Mouse (Mus musculus) leukemia stem cell, adult 10-12 weeks (primary cell): ENCODE measurements around the gene Olfr1056. TPM values are rescaled to one million over a fixed set of nuclear protein-coding genes. Genes with fewer than 3 reads are reported as not detected.

Source experiments
- polyA plus RNA-seq: library from polyadenylated mRNA; stranded (reverse); fragments of >175 nt; gene quantifications from 2 replicates; pipeline ENCODE4 v1.2.3, GENCODE M21; 2012; ENCODE audit warnings: low replicate concordance

Olfr1056 gene
- polyA plus RNA-seq: not detected in 2 replicates

GRCm38 (mm10) chr2:86362369-86362768 is at the start of gene Olfr1056:
Gene Olfr1056 (minus strand): TSS chr2:86362469.

DNA sequence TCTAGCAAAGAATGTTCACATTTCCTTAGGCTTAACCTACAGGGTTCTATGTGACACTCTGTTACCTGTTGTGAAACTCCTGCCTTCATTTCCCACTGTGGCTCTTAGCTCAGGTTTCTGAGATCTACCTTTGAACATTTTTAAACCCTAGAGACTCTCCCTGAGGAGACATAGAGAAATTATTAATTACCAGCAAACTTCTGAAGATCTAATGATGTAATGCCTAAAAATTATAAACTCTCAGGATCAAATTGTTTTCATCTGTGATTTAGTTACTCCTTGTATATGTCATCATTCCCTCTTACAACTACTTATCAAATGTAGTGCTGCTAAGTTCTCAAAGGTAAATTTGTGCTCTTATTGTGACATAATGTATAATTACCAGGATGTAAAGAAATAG is 26.2 kb upstream of the Olfr1056 start, which contains the start of gene Olfr1058:
TSS of gene Olfr1058 (minus strand) at position 101 of the 400 bp plus-strand sequence.

DNA sequence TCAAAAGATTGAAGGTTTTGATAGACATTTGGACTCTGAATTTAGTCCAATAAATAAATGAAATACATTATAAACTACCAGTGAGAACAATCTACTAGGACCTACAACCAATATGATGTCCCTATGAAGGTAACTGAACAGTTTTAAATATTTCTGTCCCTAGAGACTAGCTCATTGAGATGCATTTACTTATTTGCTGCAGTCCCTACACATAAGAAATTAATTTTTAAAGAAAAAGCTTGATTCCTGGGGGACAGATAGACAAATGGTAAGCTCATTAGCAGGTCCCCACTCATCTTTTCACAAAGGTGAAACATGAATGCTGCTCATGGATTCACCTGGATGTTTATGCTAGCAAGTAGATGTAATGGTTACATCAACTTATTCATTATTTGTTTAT is 16.0 kb upstream of the Olfr1056 start, which contains the start of gene Olfr1057:
TSS of gene Olfr1057 (minus strand) at position 101 of the 400 bp plus-strand sequence.

GRCm38 (mm10) chr2:86350184-86350583 is 12.1 kb downstream of the Olfr1056 start, which contains the start of gene Olfr1055:
Gene Olfr1055 (minus strand): TSS chr2:86350284.

GRCm38 (mm10) chr2:86335333-86335732 is 26.9 kb downstream of the Olfr1056 start, which contains the start of gene Olfr1054:
Gene Olfr1054 (minus strand): TSS chr2:86335433.

GRCm38 (mm10) chr2:86315184-86315583 is 47.1 kb downstream of the Olfr1056 start, which contains the start of gene Olfr1053:
Gene Olfr1053 (minus strand): TSS chr2:86315284.

Other genes starting within 250 kb of the Olfr1056 start
- not detected in 2 replicates for gene Olfr1039, start 226.5 kb downstream of the Olfr1056 start, polyA plus RNA-seq
- gene Olfr1040, start 215.7 kb downstream of the Olfr1056 start, polyA plus RNA-seq: not detected in 2 replicates
- gene Olfr1042, start 200.6 kb downstream of the Olfr1056 start, polyA plus RNA-seq: not detected in 2 replicates
- 0.19 TPM in 1 of 2 replicates, not detected in the other for gene Olfr1043, start 194.9 kb downstream of the Olfr1056 start, polyA plus RNA-seq
- not detected in 2 replicates for gene Olfr1044, start 184.6 kb downstream of the Olfr1056 start, polyA plus RNA-seq
- gene Olfr52, start 176.8 kb downstream of the Olfr1056 start, polyA plus RNA-seq: not detected in 2 replicates
- gene Olfr1045, start 159.5 kb downstream of the Olfr1056 start, polyA plus RNA-seq: not detected in 2 replicates
- not detected in 2 replicates for gene Olfr1046, start 143.2 kb downstream of the Olfr1056 start, polyA plus RNA-seq
- gene Olfr1047, start 131.1 kb downstream of the Olfr1056 start, polyA plus RNA-seq: not detected in 2 replicates
- gene Olfr1048, start 122.2 kb downstream of the Olfr1056 start, polyA plus RNA-seq: not detected in 2 replicates
- not detected in 2 replicates for gene Olfr1049, start 104.1 kb downstream of the Olfr1056 start, polyA plus RNA-seq
- not detected in 2 replicates for gene Olfr1051, start 83.4 kb downstream of the Olfr1056 start, polyA plus RNA-seq
- gene Olfr1052, start 70.0 kb downstream of the Olfr1056 start, polyA plus RNA-seq: not detected in 2 replicates
- not detected in 2 replicates for gene Olfr1053, start 47.2 kb downstream of the Olfr1056 start, polyA plus RNA-seq
- gene Olfr1054, start 27.0 kb downstream of the Olfr1056 start, polyA plus RNA-seq: not detected in 2 replicates
- gene Olfr1055, start 12.2 kb downstream of the Olfr1056 start, polyA plus RNA-seq: not detected in 2 replicates
- gene Olfr1057, start 15.9 kb upstream of the Olfr1056 start, polyA plus RNA-seq: not detected in 2 replicates
- gene Olfr1058, start 26.1 kb upstream of the Olfr1056 start, polyA plus RNA-seq: not detected in 2 replicates
- not detected in 2 replicates for gene Olfr1061, start 51.6 kb upstream of the Olfr1056 start, polyA plus RNA-seq
- not detected in 2 replicates for gene Olfr1062, start 64.3 kb upstream of the Olfr1056 start, polyA plus RNA-seq
- not detected in 2 replicates for gene Olfr1065, start 88.1 kb upstream of the Olfr1056 start, polyA plus RNA-seq
- gene Olfr1066, start 93.8 kb upstream of the Olfr1056 start, polyA plus RNA-seq: not detected in 2 replicates
- gene Olfr228, start 124.9 kb upstream of the Olfr1056 start, polyA plus RNA-seq: not detected in 2 replicates
- gene Olfr1076, start 146.0 kb upstream of the Olfr1056 start, polyA plus RNA-seq: not detected in 2 replicates
- gene Olfr1079, start 180.0 kb upstream of the Olfr1056 start, polyA plus RNA-seq: not detected in 2 replicates
- gene Olfr1080, start 195.8 kb upstream of the Olfr1056 start, polyA plus RNA-seq: not detected in 2 replicates
- not detected in 2 replicates for gene Olfr1082, start 236.5 kb upstream of the Olfr1056 start, polyA plus RNA-seq